Mouse (Mus musculus) megakaryocyte progenitor cell, adult 5-6 weeks (primary cell): ENCODE measurements around the gene Gabrr2. TPM values are rescaled to one million over a fixed set of nuclear protein-coding genes. Genes with fewer than 3 reads are reported as not detected.

Experiments used
- ATAC-seq: replicated peaks from 2 replicates; pipeline ENCODE4 v1.8.0; 2016; ENCODE audit warnings: mild to moderate bottlenecking, moderate TSS enrichment, inconsistent platforms; ENCODE audit not compliant: poor library complexity
- total RNA-seq, 2 experiments: library from RNA; stranded (forward) in 1 of 2; stranded (reverse) in 1 of 2; fragments of 157-497, 149-512 nt in 1 of 2; fragments of 200-1000 nt in 1 of 2; gene quantifications; 2 replicates each; pipeline versions ENCODE4 v1.2.3 to v1.2.4; 2015 to 2017

Gabrr2 gene
- 0.17 and 0.20 TPM in 2 replicates for total RNA-seq (2015)
- total RNA-seq (2017), result not detected in 2 replicates

- no peak for ATAC-seq
Measured at GRCm38 (mm10) chr4:33062981-33063380, at the start of gene Gabrr2. Gene Gabrr2, plus strand, starts transcription at chr4:33062999.

- ATAC-seq, result peak; percentile 99
Measured at GRCm38 (mm10) chr4:33018361-33018999, 44.3 kb upstream of the Gabrr2 start.

- ATAC-seq, result no peak
Measured at GRCm38 (mm10) chr4:33024420-33024819, 38.4 kb upstream of the Gabrr2 start.

- ATAC-seq, result no peak
Measured at GRCm38 (mm10) chr4:33029104-33029503, 33.7 kb upstream of the Gabrr2 start.

- peak; percentile 38 for ATAC-seq
Measured at GRCm38 (mm10) chr4:33030264-33031194, 32.3 kb upstream of the Gabrr2 start.

- ATAC-seq, result peak; percentile 90
Measured at GRCm38 (mm10) chr4:33031195-33031960, 31.4 kb upstream of the Gabrr2 start, which contains the start of gene Ube2j1. Gene Ube2j1, plus strand, starts transcription at chr4:33031416.

- no peak for ATAC-seq
Measured at GRCm38 (mm10) chr4:33032045-33032444, 30.8 kb upstream of the Gabrr2 start.

GRCm38 (mm10) chr4:33033515-33033914 is 29.3 kb upstream of the Gabrr2 start:
- ATAC-seq, result no peak

- ATAC-seq, result no peak
Measured at GRCm38 (mm10) chr4:33039826-33040225, 23.0 kb upstream of the Gabrr2 start.

- ATAC-seq, result no peak
Measured at GRCm38 (mm10) chr4:33049601-33050000, 13.2 kb upstream of the Gabrr2 start.

GRCm38 (mm10) chr4:33052055-33052454 is 10.7 kb upstream of the Gabrr2 start:
- ATAC-seq, result no peak

- ATAC-seq, result no peak
Measured at GRCm38 (mm10) chr4:33052650-33053049, 10.1 kb upstream of the Gabrr2 start.

- ATAC-seq, result no peak
Measured at GRCm38 (mm10) chr4:33054426-33054825, 8.4 kb upstream of the Gabrr2 start.

- ATAC-seq, result no peak
Measured at GRCm38 (mm10) chr4:33056317-33056716, 6.5 kb upstream of the Gabrr2 start.

GRCm38 (mm10) chr4:33057890-33058687 is 4.7 kb upstream of the Gabrr2 start:
- ATAC-seq, result no peak

GRCm38 (mm10) chr4:33061158-33061557 is 1.6 kb upstream of the Gabrr2 start:
- ATAC-seq, result no peak

GRCm38 (mm10) chr4:33064986-33065385 is 2.2 kb downstream of the Gabrr2 start:
- ATAC-seq, result no peak

GRCm38 (mm10) chr4:33066223-33066960 is 3.6 kb downstream of the Gabrr2 start:
- ATAC-seq, result peak; percentile 48; the same call in 1 of the 2 replicates

- ATAC-seq, result no peak
Measured at GRCm38 (mm10) chr4:33067331-33067730, 4.5 kb downstream of the Gabrr2 start.

GRCm38 (mm10) chr4:33067826-33068225 is 5.0 kb downstream of the Gabrr2 start:
- no peak for ATAC-seq
